Mouse (Mus musculus) kidney, embryonic 15.5 days (tissue): ENCODE measurements around the gene Ajap1. TPM values are rescaled to one million over a fixed set of nuclear protein-coding genes. Genes with fewer than 3 reads are reported as not detected.

Experiments
- ATAC-seq: fragments of 200-750 bp; cut with Nextera tagmentation; replicated peaks from 2 replicates; pipeline ENCODE4 v1.8.0; 2017; ENCODE audit warnings: moderate TSS enrichment; ENCODE audit not compliant: low FRiP score
- H3K27ac ChIP-seq: fragments of 300-500 bp; sonication (generic); 2 replicates; pipeline ENCODE4 v1.5.1; 2015; ENCODE audit warnings: mild to moderate bottlenecking, inconsistent platforms
- H3K27me3 ChIP-seq: fragments of 300-500 bp; sonication (generic); 2 replicates; pipeline ENCODE4 v1.6.1; 2015; ENCODE audit warnings: inconsistent platforms
- H3K36me3 ChIP-seq: fragments of 300-500 bp; sonication (generic); 2 replicates; pipeline ENCODE4 v1.6.1; 2015; ENCODE audit warnings: inconsistent platforms
- H3K4me1 ChIP-seq: fragments of 300-500 bp; sonication (generic); 2 replicates; pipeline ENCODE4 v1.6.1; 2015; ENCODE audit warnings: inconsistent platforms
- H3K4me2 ChIP-seq: fragments of 300-500 bp; sonication (generic); 2 replicates; pipeline ENCODE4 v1.6.1; 2015; ENCODE audit warnings: moderate library complexity, mild to moderate bottlenecking, inconsistent platforms
- H3K4me3 ChIP-seq: fragments of 300-500 bp; sonication (generic); replicated peaks from 2 replicates; pipeline ENCODE4 v1.5.1; 2015; ENCODE audit warnings: mild to moderate bottlenecking, inconsistent platforms
- H3K9ac ChIP-seq: fragments of 300-500 bp; sonication (generic); 2 replicates; pipeline ENCODE4 v1.6.1; 2015; ENCODE audit warnings: mild to moderate bottlenecking, inconsistent platforms
- H3K9me3 ChIP-seq: fragments of 300-500 bp; sonication (generic); replicated peaks from 2 replicates; pipeline ENCODE4 v1.6.1; 2016; ENCODE audit warnings: inconsistent platforms
- WGBS: fragments of 180-500 bp; shearing (Covaris S2); methylation state at CpG from one replicate; pipeline ENCODE4 v1.1.7; 2015; ENCODE audit warnings: mixed read lengths; 5-methylcytosine and 5-hydroxymethylcytosine counted together
- polyA plus RNA-seq: library from polyadenylated mRNA; unstranded; fragments of >200 nt; fragmentation: Nextera tagmentation; extraction: Ambion mirVana; gene quantifications from 2 replicates; pipeline ENCODE4 v1.2.1, GENCODE M21; 2015

Ajap1 gene
- polyA plus RNA-seq, 1 experiment from 2014 or later: 2.6 TPM

DNA sequence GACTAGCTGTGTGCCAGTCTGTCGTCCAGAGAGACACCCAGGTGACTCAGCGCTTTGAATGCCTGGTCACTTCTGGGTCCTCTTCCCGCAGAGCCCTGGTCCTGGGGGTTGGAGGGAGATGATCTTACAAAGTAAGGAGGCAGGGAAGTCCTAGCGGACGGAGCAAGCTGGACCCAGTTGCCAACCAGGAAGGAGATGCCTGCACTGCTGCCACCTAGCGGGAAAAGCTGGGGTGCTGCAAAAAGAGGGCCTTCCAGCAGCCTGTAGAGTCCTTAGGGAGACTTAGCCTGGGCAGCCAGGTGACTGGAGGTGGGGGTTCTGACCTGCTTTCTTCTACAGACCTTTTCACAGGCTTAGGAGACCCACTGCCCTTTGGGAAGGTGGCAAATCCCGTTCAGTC, 1.8 kb upstream of the Ajap1 start:
- WGBS: 2% methylated on average over 7 of the region's 7 CpGs
- no peak for ATAC-seq
- H3K27me3 ChIP-seq: peaks cover 74% of the 10 kb centered on the region

DNA sequence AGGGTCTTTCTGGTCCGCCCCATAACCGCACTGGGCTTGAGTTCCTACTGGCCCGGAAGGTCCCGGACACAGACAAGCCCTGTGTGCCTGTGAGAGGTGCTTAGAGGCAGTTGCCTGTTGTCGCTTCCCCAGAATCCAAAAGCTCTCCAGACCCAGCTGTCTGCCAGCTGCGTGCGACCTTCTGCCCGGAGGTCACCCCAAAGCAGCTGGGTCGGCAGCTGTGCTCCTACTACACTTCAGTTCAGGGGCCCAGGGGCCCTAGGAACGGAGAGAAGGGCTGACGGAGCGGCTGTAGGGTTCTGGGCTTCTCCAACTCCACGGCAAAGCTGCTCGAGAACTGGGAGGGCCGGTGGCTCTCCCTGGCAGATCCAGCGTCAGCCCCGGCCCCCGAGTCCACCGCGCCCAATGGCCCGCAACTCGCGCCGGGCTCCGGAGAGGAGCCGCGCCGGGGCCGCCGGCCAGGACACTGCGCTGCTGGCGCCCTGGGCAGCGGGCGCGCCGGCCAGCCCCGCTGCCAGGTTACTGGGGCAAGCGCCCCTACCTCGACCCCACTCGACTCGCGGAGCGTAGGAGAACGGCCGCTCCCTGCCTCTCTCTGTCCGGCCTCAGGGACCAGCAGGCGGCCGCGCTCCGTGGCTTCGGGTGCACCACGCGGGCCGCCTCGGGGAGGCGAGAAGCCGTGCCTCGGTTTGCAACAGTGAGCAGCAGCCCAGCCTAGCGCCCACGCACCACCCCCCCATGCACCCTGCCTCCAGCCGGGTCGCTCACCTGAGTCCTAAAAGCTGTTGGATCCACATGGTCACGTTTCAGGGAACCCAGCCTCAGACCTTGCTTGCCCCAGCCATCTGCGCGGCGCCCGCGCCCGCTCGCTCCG, 1.0 kb downstream of the Ajap1 start:
- Histone ChIP-seq H3K27me3 (peaks cover 94% of the 10 kb centered on the region), H3K9ac (peak overlapping the region; percentile 43), H3K9me3 (no peaks in the 10 kb centered on the region), H3K27ac (no peak overlapping the region), H3K4me1 (peaks cover 39% of the 10 kb centered on the region), H3K36me3 (no peaks in the 10 kb centered on the region), H3K4me3 (peak overlapping the region; percentile 53), H3K4me2 (peak overlapping the region; percentile 85)
- peak; percentile 16; the same call in 1 of the 2 replicates for ATAC-seq
- WGBS: under 1% methylated on average over 71 of the region's 71 CpGs

More for the DNA sequence above, 1.8 kb upstream of the Ajap1 start:
- Histone ChIP-seq H3K9ac (no peak overlapping the region), H3K4me2 (peak overlapping the region; percentile 34; the same call in 1 of the 2 replicates), H3K27ac (no peak overlapping the region), H3K4me1 (peaks cover 39% of the 10 kb centered on the region), H3K36me3 (no peaks in the 10 kb centered on the region), H3K4me3 (no peak overlapping the region; the same call in 1 of the 2 replicates), H3K9me3 (no peaks in the 10 kb centered on the region)

DNA sequence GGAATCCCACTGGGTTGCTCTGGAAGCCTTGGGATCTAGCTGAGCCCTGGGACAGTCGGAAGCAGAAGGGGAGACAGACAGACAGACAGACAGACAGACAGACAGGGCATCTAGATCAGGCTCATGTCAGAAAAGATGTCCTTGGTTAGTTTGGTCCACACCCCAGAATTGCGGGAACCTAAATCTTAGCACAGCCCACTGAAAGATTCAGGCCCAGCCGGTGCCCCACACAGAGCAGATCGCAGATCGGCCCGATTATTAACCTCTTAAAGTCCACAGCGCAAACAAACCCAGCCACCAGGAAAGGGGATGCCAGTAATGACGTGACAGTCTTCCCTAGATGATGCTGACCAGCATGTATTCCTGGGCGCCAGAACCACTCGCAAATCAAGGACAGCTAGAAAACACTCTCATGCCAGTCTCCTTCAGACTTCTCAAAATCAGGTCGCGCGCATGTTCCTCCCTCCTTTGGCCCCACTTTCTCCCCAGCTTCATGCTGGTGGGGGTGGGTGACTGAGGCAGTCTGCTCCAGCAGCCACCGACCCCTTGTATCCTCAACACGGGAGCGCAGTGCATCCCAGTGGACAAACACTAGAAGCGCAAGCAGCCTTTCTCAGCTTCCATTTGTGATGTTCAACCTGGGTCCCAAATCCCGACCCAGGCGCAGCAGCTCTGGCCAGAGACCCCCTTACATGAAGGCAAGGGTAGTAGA, 1.9 kb downstream of the Ajap1 start:
- H3K9me3 ChIP-seq: no peaks in the 10 kb centered on the region
- 3% methylated on average over 19 of the region's 19 CpGs for WGBS
- H3K27ac ChIP-seq: no peak overlapping the region
- peak; percentile 44 for ATAC-seq
- H3K4me2 ChIP-seq: peak overlapping the region; percentile 85
- peaks cover 85% of the 10 kb centered on the region for H3K27me3 ChIP-seq
- H3K36me3 ChIP-seq: no peaks in the 10 kb centered on the region
- H3K4me3 ChIP-seq: peak overlapping the region; percentile 53
- no peak overlapping the region; the same call in 1 of the 2 replicates for H3K9ac ChIP-seq
- peaks cover 39% of the 10 kb centered on the region for H3K4me1 ChIP-seq

DNA sequence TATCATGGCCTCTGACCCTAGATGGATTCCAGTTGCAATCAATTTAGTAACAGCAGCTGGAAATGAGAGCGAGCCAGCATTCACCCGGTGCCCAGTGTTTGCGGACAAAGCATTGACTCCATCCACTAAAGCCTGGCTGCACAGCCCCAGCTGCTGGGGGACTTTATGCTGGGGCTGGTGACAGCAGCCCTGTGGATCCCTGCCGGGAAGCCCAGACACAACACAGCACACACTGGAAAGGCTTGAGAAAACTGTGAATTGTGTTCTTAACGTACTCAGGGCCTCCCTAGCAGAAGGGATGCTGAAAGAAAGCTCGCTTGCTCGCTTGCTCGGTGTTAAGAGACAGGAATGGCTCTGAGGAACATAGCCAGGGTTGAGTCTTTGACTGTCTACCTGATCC, 3.5 kb downstream of the Ajap1 start:
- ATAC-seq: no peak
- Histone ChIP-seq H3K27me3 (peaks cover 70% of the 10 kb centered on the region), H3K4me2 (peak overlapping the region; percentile 85; the same call in 1 of the 2 replicates), H3K4me3 (0 out of 2 replicates have a peak overlapping the region, but pooled peaks have one; percentile 2), H3K9ac (no peak overlapping the region), H3K4me1 (peaks cover 36% of the 10 kb centered on the region), H3K9me3 (no peaks in the 10 kb centered on the region), H3K36me3 (no peaks in the 10 kb centered on the region), H3K27ac (no peak overlapping the region)
- WGBS: 34% methylated on average over 8 of the region's 8 CpGs

DNA sequence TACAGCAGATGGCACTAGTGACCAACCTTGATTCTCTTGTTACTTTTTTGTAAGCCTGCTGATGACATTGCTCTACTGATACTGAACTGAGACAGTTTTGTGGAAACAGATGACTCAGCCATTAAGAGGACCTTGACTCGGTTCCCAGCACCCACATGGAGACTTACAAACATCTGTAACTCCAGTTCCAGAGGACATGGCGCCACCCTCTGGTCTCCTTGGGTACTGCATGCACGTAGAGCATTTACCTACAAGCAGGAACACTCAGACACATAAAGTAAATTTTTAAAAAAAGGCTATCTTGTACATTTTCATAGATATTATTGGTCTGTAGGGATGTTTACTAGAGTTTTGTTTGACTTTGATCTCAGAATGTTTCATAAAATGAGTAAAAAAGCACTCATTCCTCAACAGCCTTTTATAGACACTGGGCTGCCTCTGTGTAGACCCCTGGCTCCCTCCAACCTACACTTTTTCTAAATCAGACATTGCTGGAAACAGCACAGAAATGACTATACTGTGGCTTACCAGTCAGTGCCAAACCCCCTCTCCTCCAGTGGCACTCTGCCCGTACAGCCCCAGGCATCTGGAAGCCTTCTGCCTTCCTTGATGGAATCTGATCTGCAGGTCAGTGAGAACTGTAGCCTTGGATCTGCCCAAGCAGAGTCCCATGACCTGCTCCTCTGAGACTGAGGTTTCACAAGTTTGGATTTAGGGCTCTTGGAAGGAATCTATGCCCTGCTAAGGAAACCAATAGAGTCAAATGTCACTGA, 8.9 kb downstream of the Ajap1 start:
- Histone ChIP-seq H3K27me3 (peaks cover 16% of the 10 kb centered on the region), H3K9me3 (peaks cover 4% of the 10 kb centered on the region; the same call in 1 of the 2 replicates), H3K4me2 (no peak overlapping the region), H3K4me1 (peaks cover 9% of the 10 kb centered on the region), H3K27ac (no peak overlapping the region), H3K4me3 (no peak overlapping the region), H3K36me3 (no peaks in the 10 kb centered on the region), H3K9ac (no peak overlapping the region)
- ATAC-seq: no peak
- 69% methylated on average over 4 of the region's 4 CpGs for WGBS

DNA sequence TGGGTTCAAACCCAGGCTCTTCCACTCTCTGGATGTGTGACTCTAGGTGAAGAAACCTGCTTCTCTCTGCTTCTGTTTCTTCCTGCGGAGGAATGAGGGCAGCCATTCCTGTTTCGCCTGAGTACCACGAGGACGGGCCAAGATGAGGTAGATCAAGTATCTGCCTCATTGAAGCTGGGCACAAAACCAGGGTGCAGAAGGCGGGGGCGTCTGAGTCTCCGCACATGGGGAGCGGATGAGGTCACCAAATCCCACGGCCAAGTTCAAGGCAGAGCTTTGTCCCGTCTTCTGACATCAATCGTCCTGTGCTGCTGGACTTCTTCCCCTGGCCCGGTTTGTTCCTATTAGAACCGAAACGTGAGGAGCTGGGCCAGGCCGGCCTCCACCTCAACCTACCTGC, 12.9 kb downstream of the Ajap1 start:
- no peak for ATAC-seq
- Histone ChIP-seq H3K9ac (no peak overlapping the region), H3K4me1 (peaks cover 9% of the 10 kb centered on the region; the same call in 1 of the 2 replicates), H3K27ac (no peak overlapping the region), H3K27me3 (no peaks in the 10 kb centered on the region), H3K9me3 (peaks cover 4% of the 10 kb centered on the region; the same call in 1 of the 2 replicates), H3K4me2 (no peak overlapping the region), H3K36me3 (no peaks in the 10 kb centered on the region), H3K4me3 (no peak overlapping the region)
- WGBS: 66% methylated on average over 15 of the region's 15 CpGs

DNA sequence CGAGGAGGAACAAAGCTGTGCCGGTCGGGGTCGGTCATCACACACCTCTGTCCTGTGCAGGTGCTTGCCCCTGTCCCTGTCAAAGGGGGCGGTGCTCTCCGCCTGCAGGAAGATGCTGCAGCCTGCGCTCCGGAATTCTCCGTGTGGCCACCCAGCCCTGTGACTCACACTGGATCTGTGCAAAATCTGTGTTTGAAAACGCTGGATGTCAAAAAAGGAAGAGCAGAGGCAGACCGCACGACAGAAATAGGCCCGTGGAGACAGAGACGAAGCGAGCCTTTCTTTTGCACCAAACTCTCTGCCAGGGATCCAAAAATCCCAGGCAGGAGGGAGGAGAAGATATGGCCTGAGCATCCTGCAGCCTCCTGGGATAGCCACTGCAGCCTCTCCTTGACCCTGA, 22.7 kb downstream of the Ajap1 start:
- Histone ChIP-seq H3K36me3 (no peaks in the 10 kb centered on the region), H3K4me3 (no peak overlapping the region), H3K9ac (no peak overlapping the region), H3K9me3 (no peaks in the 10 kb centered on the region), H3K4me2 (no peak overlapping the region), H3K27me3 (no peaks in the 10 kb centered on the region), H3K4me1 (no peaks in the 10 kb centered on the region), H3K27ac (no peak overlapping the region)
- 84% methylated on average over 15 of the region's 15 CpGs for WGBS
- ATAC-seq: no peak

DNA sequence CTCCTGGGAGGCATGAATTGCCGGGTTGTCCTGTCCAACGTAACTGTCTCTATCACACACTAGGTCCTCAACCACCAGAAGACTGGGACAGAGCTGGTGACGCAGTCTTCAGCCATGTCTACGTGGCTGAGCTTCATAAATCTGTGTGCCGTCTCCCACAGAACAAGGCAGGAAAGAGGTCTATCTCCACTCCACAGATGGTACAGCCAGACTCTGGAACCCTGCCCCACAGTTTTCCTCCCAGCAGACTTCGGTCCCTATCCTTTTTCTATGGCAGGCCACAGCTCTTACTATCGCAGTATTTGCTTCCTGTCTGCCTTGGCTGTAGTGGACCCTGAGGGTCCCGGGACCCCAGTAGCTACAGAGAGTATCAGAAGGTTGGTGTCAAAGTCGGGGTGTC, 23.1 kb downstream of the Ajap1 start:
- no peak for ATAC-seq
- WGBS: 85% methylated on average over 9 of the region's 9 CpGs
- Histone ChIP-seq H3K36me3 (no peaks in the 10 kb centered on the region), H3K27me3 (no peaks in the 10 kb centered on the region), H3K4me3 (no peak overlapping the region), H3K4me1 (no peaks in the 10 kb centered on the region), H3K4me2 (no peak overlapping the region), H3K9me3 (no peaks in the 10 kb centered on the region), H3K27ac (no peak overlapping the region), H3K9ac (no peak overlapping the region)

DNA sequence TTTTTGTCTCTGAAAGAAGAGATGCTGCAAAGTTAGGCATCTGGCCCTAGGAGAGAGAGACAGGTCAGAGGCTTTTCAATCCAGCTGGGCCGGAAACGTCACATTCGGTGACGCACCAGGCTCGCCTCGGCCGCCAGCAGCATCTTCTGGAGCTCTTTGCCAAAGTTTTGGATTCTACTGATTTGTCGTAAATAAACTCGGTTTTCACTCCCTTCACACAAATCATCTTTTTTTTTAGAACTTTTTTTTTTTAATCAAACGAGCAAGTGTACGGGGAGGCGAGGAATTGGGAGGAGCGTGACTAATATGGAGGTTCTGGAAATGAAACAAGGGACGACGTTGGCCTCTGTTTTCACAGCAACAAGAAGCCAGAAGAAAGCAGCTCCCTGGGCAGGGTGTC, 23.8 kb downstream of the Ajap1 start:
- Histone ChIP-seq H3K9me3 (no peaks in the 10 kb centered on the region), H3K4me2 (no peak overlapping the region), H3K4me1 (no peaks in the 10 kb centered on the region), H3K4me3 (no peak overlapping the region), H3K9ac (no peak overlapping the region), H3K27me3 (no peaks in the 10 kb centered on the region), H3K36me3 (no peaks in the 10 kb centered on the region), H3K27ac (no peak overlapping the region)
- no peak for ATAC-seq
- 75% methylated on average over 15 of the region's 15 CpGs for WGBS

DNA sequence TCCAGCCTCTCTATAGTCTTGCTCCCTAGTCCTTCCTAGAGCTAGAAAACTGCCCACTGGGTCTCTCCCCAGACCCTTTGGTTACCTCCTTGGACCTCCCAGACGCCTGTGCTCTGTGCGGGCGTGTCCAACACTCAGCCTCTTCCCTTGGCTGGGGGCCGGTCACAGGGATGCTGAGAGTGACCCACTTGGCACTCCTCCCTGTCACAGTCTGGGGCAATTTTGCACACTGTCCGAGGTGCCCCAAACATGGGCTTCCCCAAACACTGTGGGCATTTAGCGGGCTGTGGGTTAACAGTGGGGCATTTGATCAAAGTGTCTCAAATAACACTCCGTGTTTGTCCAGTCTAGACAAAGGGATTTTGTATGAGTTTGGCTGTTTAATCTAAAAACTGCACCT, 29.1 kb downstream of the Ajap1 start:
- no peaks in the 10 kb centered on the region for H3K27me3 ChIP-seq
- H3K36me3 ChIP-seq: no peaks in the 10 kb centered on the region
- H3K4me3 ChIP-seq: no peak overlapping the region
- H3K4me1 ChIP-seq: no peaks in the 10 kb centered on the region
- no peak overlapping the region for H3K27ac ChIP-seq
- no peak for ATAC-seq
- no peak overlapping the region for H3K9ac ChIP-seq
- no peaks in the 10 kb centered on the region for H3K9me3 ChIP-seq
- no peak overlapping the region for H3K4me2 ChIP-seq
- WGBS: 57% methylated on average over 7 of the region's 7 CpGs

DNA sequence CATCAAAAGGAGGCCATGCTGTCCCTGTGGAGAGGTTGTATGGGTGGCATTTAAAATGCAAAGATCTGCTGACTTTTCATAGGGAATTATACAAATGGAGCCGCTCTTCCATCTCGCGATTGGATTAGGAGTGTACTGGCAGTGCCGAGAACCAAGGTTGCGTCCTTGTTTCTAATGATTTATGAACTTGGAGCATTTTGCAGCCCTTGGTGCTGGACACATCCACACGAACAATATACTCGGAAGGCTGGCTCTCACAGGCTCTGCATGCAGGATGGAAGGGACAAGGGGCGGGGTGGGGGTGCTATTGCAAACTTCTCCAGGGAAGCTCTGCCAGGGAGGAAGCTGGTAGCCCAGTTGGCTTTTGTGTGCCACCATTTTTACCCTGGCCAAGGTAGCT, 31.1 kb downstream of the Ajap1 start:
- Histone ChIP-seq H3K36me3 (no peaks in the 10 kb centered on the region), H3K4me1 (no peaks in the 10 kb centered on the region), H3K9ac (no peak overlapping the region), H3K27me3 (no peaks in the 10 kb centered on the region), H3K9me3 (no peaks in the 10 kb centered on the region), H3K27ac (no peak overlapping the region), H3K4me3 (no peak overlapping the region), H3K4me2 (no peak overlapping the region)
- ATAC-seq: no peak
- 85% methylated on average over 8 of the region's 8 CpGs for WGBS

DNA sequence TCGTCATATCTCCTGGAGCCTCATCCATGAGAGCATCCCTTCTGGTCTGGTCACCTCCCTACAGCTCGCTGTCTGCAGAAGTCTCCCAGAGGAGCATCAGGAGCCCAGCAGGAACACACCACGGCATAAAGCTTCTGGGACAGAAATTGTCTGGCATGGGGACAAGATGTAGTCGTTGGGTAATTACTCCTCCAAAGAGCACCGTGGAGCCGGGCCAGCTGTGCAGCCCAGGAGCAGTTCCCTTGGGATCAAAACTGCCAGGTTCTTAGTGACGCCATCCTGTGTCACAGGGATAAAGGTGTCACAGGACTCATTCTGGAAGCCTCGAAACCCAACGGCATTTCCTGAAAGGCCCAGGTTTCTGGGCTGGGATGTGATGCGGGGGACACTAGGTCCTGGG, 40.1 kb downstream of the Ajap1 start:
- Histone ChIP-seq H3K27ac (no peak overlapping the region), H3K27me3 (no peaks in the 10 kb centered on the region), H3K4me3 (no peak overlapping the region), H3K9me3 (no peaks in the 10 kb centered on the region), H3K36me3 (no peaks in the 10 kb centered on the region), H3K9ac (no peak overlapping the region), H3K4me1 (no peaks in the 10 kb centered on the region), H3K4me2 (no peak overlapping the region)
- 64% methylated on average over 10 of the region's 10 CpGs for WGBS
- ATAC-seq: no peak
